Mouse (Mus musculus): ENCODE measurements at regions not wholly inside any gene's neighbourhood (a gene's known extent, or its start where the extent isn't known, plus 50 kb on each side); places are given as distances from the start of the nearest gene placed in this dataset.

DNA sequence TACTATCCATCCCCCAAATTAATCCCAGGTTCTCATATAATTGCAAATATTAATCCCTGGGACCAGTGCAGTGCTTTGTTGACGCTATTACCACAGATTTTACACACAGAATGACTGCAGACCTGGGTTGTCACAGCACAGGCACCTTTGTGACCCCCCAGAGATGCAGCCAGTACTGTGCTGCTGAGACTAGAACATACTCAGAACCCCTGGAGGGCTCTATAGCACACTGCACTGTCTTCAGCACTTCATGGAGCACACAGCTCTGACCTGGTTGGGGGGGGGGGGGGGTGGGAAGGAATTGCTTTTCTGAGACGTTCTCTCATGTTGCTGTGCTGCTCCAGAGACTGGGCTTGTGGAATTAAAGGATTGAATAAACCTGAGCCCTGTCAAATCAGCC, 154.9 kb upstream of the Gm34302 start:
- no peak for DNase-seq

DNA sequence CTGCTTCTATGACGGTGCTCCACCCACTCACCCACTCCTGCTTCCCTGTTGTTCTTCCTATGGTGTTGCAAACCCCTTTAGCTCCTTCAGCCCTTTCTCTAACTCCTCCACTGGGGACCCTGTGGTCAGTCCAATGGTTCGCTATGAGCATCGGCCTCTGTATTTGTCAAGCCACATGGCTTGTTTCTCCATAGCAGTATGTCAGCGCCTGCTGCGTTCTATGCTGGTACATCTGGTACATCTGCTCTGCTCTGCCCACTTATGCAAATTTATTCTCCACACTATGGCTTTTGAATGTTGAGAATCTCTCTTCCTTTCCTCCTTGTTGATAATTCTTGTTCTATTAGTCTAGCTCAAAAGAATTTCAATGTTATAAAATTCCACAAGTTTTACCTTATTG, 154.2 kb upstream of the Gm34302 start:
- no peak for DNase-seq

DNA sequence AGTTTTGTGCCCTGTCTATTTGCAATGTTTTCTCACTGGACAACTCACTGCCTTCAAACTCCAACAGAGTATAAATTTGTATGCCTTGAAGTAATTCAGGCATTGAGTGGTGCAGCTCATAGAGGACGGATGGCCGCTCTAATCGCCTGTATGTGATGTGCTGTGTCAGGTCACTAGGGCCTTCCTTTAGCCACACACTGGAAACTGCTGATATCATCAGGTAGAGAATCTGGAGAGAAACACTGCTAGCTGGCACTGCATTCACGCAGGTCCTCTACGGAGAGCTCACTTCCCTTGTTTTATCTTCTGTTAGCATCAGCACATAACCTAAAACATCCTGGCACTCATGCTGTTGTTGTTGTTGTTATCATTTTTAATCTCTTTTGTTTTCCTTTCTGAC, 144.0 kb upstream of the Gm34302 start:
- DNase-seq = no peak

DNA sequence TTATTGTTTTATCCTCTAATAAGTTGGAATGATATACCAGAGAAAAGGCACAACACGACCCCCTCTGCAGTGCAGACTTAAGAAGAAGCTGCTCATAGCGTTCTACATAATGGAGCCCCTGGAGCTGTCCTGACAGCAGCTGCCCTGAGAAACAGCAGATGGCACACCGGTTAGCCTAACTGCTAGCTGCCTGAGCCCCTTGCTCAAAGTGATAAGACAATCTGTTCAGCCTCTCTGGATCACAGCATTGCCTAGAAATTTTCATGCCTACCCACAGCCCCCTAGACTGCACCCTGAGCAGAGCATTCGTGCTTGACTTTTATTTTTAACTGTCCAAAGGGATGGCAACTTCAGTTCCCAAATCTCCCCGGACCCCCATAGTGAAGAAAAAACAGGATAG, 132.4 kb upstream of the Gm34302 start:
- DNase-seq = peak in 1 of 2 experiments; percentile 2

DNA sequence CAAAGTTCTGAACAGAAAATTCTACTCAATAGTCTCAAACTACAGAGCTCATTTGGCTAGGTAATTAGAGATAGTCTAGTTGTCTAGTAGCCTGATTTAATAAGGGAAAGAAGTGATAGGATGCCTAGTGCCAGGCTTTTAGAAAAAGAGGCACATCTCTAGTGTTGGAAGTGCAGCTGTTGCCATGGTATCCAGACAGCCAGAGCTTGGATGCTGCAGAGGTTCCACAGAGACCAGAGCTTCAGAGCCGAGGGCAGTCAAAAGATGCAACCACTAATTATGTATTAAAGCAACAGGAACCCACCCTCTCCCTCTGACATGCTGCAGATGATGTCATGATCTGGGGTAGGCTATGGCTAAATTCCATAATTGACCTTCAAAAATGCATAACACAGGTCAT, 130.0 kb upstream of the Gm34302 start:
- no peak for DNase-seq

DNA sequence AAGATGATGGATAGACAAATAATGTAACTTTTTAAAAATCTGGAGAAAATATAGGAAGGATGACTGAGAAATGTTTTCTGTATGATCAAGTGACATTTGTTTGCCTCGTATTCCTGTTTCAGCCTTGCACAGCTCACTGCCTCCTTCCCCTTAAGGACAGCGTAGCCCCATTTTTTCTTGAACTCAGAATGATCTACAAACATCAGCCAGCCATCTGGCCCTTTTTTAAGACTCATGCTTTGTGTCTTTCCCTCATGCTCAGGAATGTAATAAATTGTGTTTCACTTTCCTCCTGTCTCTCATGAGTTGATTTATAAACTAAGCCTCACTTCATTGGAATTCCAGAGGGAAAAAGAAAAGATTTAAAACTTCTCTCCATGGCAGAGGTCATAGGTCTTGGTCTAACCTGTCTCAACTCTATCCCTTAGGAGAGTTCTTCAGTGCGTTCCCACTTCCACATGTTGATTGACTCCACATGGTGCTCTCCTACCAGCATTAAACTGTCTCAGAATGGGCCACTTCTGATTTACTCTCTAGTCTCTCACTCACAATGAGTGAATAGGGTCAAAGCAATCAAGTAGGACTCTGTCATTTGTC, 129.2 kb upstream of the Gm34302 start:
- no peak for DNase-seq

DNA sequence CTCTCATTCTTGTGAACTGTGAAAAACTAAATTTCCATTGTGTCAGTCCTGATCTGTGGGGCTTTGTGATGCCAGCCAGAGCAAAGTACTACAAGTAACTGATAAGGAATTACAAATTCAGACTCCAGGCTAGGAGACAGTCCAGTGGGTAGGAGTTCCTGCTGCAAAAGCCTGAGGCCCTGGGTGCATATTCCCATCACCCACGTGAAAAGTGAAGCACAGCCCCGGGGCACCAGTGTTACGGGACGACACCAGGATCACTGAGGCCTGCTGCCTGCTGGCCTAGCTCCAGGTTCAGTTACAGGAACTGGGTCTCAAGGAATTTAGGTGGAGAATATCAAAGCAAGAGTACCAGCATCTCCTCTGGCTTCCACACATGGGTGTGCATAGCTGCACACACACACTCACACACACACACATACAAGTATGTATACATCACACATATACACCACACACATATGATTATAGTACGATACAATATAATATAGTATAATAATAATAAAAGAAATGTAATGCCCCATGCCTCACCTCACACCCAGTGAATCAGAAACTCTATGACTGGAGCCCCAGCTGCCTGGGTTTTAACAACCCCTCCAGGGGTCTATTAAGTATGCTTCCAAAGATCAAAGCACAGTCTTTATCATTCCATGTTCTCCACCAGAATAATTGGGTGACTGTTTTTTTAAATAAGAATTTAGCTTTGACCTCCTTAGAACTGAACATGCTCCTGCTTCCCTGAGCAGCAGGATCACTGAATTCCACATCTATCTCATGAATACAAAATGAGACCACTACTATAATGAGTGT, 126.6 kb upstream of the Gm34302 start:
- DNase-seq = no peak

DNA sequence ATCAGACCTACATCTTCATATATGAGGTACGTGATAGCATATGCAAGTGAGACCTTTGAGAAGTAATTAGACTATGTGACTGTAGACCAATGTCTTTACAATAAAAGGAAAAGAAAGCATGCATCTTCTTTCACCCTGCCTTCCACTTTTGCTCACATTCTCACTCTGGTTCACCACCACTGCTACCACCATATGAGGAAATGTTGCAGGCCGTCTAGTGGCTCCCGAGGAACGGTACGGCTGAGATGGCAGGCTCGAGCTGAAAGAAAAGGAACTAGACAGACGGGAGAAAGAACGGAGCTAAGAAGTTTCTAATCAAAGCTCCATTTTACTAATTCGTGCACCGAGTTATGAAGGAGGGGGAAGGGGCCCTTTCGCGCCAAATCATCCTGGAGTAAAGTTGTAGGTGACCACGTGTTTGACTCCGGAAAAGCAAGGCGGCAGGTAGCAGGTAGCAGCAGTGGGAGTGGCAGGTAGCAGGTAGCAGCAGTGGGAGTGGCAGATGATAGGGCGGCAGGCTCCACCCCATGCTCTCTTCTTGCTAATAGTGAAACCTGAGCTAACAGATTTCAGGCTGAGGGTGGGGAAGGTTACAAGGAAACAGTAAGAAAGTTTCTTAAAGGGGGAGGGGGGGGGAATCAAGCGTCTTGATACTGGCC, 125.9 kb upstream of the Gm34302 start:
- DNase-seq = no peak

DNA sequence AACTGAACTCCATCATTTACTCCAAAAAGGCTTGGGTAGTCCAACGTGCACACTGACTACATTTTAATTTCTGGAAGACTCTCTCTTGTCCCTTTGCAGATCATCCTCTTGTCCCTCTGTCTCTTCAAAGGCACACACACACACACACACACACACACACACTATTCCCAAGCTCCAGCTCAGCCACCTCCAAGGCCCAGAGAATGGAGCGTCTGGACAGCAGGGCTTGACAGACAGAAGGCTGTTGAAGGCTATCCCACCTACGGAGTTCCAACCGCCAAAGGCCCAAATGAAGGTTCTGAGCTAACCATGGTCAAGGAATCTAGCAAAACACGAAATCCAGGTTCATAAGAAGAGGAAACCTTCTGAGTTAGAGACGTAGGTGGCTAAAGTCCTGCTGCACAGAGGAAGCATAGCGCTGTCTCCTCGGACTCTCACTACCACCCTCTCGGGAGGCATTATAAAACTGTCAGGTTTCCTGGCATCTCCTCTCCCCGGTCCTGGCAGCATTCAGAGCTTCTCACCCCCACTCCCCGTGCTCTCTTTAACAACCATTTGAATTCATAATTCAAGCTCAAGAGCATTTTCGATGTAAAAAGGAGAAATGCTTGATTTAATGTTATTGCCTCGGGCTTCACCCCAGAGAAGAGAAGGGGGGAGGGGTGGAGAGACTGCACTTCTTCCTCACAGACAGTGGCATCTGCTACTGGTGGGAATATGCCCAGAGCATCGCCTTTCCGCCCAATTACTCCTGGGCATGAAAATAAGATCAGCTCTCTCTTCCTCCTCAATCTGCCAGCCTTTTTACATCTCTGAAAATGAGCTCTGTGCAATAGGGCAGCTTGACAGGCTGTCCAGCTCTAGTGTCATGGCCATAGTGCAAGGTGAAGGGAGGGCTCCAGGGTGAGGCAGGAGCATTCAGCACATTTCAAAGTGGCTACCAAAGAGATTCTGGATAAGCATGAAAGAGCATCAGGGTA, 99.3 kb upstream of the Gm34302 start:
- DNase-seq = peak; percentile 60 to 70

DNA sequence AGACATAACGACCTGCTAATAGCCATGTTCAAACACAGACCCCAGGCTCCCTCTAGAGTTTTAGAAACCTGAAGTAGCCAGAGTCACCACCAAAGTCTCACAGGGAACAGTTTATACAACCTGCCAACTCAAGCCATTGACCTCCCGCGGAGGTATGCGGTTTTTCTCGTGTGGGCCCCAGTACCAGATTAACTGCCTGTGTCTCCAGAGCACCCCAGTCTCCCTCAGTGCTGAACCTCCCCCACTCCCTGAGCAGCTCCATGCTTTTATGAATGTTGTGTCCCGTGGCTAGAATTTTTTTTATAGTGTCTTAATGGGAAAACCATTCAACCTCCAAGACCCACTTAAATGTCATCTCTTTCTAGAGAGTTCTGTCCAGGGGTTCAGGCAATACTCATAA, 98.5 kb upstream of the Gm34302 start:
- DNase-seq = no peak

DNA sequence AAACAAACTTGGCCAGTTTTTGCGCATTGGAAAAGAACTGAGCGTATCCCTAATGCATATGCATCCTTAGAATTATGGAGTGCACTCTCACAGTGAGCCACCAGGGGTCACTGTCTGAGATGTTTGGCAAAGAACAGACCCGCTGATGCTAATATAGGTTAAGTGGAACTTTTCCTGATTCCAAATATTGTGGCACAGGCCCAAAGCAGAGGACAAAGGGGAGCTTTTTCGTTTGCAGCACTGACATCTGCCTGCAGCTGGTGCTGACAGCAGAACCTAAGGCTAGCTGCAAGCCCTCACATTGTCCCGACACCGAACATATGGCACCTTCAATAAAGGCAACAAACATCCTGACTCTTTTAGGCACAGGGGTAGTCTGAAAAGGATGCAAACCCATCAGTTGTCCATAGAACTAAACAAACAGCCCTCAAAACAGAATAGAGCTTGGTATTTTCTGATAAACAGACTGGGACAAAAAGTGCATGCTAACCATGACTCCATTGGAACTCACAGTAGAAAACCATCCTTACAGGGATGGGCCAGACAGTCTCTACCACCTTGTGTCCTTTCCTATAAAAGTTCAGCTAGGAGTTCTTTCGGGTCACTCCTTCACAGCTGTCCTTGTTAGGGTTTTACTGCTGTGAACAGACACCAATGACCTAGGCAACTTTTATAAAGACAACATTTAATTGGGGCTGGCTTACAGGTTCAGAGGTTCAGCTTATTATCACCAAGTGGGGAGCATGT, 87.1 kb upstream of the Gm34302 start:
- DNase-seq = peak; percentile 77 to 85

DNA sequence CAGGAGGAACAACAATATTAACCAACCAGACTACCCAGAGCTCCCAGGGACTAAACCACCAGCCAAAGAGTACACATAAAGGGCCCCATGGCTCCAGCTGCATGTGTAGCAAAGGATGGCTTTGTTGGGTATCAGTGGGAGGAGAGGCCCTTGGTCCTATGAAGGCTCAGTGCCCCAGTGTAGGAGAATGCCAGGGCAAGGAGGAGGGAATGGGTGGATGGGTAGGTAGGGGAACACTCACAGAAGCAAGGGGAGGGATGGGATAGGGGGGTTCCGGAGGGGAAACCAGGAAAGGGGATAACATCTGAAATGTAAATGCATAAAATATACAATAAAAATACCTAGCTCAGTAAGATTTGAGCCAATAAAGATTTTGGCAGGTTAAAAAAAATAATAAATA, 86.4 kb upstream of the Gm34302 start:
- no peak for DNase-seq

DNA sequence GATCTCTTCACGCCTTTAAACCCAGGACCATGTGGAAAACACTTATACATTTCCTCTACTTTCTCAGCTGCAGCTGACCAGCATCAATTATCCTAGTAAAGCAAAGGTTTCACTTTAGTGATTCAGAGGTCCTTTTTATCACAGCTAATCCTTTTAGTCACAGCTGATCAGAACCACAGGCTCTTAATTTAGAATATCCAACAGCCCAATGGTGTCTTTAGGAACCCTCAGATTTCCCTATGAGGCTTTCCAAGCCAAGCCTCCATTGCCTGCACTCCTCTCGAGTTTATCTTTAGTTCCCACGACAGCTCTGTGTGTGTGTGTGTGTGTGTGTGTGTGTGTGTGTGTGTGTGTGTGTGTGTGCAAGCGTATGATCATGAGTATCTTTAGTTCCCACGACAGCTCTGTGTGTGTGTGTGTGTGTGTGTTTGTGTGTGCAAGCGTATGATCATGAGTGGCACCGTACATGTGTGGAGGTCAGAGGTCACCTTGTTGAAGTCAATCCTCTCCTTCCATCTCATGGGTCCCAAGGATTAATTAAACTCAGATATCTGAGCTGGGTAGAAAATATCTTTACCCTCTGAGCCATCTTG, 85.4 kb upstream of the Gm34302 start:
- no peak for DNase-seq

DNA sequence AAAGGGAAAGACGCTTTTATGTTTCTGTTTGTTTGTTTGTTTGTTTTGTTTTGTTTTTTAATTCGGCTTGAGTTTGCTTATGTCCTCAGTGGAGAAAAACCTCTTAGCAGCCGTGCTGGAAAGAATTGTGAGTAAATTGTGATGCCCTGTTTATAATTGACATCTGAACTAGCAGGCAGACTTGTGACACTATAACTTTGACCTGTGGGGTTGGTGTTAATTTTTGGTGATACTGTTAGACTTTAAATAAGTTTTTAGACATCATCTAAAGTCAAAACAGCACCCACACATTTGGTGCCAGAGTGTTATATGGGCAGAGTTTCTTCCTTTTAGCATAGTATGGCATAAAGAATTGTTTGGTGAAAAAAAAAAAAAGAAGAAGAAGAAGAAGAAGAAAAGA, 84.0 kb upstream of the Gm34302 start:
- DNase-seq = no peak

DNA sequence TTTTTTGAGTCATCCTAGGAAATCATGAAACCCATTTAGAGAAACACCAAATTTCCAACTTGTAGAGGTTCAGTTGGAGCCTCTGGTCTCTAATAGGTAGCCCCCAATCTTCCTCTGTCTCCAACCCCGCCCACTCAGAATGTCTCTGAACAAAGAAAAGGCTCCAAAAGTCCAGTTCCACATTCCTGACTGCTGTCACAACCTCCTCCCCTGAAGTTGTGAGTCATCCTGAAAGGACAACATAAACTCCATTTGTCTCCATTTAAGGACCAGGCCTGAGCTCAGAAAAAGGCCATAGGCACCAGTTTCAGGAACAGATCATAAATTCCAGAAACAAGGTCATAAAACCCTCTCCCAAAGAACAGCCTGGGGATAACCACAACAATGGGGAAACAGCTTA, 79.4 kb upstream of the Gm34302 start:
- no peak for DNase-seq

DNA sequence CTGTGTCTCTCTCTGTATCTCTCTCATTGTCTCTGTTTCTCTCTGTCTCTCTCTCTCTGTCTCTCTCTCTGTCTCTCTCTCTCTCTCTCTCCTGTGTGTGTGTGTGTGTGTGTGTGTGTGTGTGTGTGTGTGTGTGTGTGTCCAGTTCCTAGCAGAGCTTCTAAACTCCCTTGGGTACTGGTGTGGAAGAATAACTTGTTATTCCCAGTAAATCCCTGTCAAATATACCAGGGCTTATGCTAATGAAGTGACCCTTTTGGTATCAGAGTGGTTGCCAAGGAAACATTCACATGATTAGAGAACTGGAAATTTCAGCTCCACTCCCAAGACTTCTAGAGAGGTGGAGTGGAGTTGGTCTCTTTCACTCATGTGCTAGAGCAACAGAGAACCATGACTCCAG, 78.9 kb upstream of the Gm34302 start:
- no peak for DNase-seq

DNA sequence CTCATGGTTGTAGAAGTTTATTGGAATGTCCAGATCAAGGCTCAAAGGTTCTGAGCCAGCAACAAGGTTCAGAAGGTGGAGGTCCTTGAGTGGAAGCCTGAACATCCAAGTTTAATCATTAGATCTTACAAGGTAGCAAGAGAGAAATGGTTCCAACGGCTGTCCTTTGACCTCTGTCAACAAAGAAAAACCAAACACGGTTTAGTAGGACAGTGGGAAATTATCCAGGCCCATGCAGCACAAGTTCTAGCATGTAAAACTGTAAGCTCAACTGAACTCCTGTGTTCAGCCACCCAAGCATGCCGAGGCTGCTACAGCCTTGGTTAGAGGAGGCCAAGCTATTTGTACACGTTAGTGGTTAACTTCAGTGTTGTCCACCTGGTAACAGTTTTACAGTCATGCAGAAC, 77.1 kb upstream of the Gm34302 start:
- DNase-seq = no peak

DNA sequence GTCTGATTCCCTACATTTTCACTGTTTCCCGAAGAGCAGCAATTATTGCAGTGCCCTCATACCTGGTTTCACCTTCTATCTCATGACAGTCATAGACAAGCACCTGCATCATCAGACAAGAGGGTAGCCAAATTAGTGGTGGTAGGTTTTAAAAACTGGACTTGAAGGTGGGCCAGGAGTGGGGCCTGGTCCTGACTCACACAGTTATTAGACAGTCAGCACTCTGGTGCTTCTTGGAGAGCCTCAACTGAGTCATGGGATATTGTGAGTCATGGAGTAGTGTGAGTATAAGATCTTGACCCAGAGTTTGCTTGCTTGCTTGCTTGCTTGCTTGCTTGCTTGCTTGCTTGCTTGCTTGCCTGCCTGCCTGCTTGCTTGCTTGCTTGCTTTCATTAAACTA, 73.1 kb upstream of the Gm34302 start:
- DNase-seq = no peak

DNA sequence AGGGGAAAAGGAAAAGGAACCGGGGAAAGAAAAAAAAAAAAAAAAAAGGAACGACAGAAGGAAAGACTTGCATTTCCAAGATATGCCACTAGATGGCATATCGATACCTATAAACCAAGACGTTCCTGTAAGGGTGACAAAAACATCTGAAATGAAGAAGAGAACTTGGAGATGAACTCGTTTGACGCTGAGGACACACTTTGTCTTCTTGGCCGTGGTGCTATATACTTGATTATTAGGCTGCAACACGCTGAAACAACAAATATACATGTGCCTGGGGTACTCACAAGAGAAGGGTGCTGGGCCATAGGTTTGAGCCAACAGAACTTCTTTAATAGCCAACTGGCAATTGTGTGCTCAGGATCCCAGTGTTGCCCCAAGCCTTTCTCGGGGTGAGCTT, 71.2 kb upstream of the Gm34302 start:
- peak; percentile 10 to 26 for DNase-seq

DNA sequence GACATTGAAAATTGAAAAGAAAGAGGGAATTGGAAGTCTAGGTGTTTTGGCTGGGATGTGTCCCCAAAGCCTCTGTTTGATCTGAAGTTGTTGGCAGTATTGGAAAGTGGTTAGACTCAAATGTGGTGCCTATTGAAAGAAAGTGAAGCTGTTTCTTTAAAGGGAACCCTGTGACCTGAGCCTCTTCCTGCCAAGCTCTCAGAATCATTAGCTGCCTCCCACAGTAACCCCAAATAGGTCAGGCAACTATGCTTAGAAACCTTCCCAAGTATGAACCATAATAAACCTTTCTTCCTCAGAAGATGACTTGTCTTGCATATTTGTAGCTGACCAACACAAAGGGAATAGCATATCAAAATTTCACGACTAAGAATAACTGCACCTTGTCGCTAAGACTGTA, 69.7 kb upstream of the Gm34302 start:
- no peak for DNase-seq

DNA sequence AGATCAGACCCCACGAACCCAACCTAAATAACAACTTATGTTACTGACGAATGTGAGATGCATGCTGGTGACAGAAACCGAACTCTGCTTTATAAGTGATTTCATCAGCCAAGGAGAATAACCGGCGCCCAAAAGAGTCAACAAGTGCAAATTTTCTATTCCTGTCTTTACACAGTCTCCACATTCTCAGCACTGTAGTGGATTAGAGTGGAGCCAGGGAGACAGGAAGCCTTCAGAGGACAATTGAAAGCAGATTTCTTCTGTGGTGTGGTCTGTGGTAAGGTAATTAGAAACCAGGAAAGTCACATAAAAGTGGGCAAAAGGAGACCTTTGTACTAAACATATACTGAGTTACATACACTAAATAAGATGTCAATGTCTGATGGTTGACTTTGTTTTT, 68.0 kb upstream of the Gm34302 start:
- DNase-seq = no peak
